In genomic region chr13:80974424-80974823, GRCm38 (mm10) we compare ENCODE assay signal across 16 mouse cellular contexts.
"Had no signal": no experiment of that assay in that cellular context is flagged by ENCODE, and none has a peak within 500 bp of the region (broad histone marks: within the 10 kb centered on the region; RNA-seq: fewer than 3 reads in every experiment).

No protein-coding gene starts in this region.

- H3K4me2 ChIP-seq: neural tube, embryonic 13.5 days; neural tube, embryonic 15.5 days; stomach, embryonic 15.5 days had no signal

- DNase-seq: retina, postnatal 1 day; right cerebral cortex, adult 18-20 months; right cerebral cortex, postnatal 14 days; right cerebral cortex, postnatal 25 days; right cerebral cortex, postnatal 4 days; spleen, adult 18-20 months; thymus, adult 18-20 months; thymus, adult 2 months; thymus, postnatal 14 days; thymus, postnatal 25 days; thymus, postnatal 36 days; thymus, postnatal 4 days had no signal

- H3K9me3 ChIP-seq: neural tube, embryonic 13.5 days; neural tube, embryonic 15.5 days; stomach, embryonic 15.5 days had no signal

- H3K9ac ChIP-seq: neural tube, embryonic 13.5 days; neural tube, embryonic 15.5 days; stomach, embryonic 15.5 days had no signal

- H3K27ac ChIP-seq: neural tube, embryonic 13.5 days; neural tube, embryonic 15.5 days; stomach, embryonic 15.5 days; stomach, postnatal 0 days had no signal

- H3K27me3 ChIP-seq: neural tube, embryonic 13.5 days; neural tube, embryonic 15.5 days; stomach, embryonic 15.5 days had no signal

- H3K4me1 ChIP-seq: neural tube, embryonic 13.5 days; neural tube, embryonic 15.5 days; stomach, embryonic 15.5 days had no signal

- H3K36me3 ChIP-seq: neural tube, embryonic 13.5 days; neural tube, embryonic 15.5 days; stomach, embryonic 15.5 days had no signal

- H3K4me3 ChIP-seq: neural tube, embryonic 13.5 days; neural tube, embryonic 15.5 days; stomach, embryonic 15.5 days had no signal
